Mouse (Mus musculus) brain, embryonic 14.5 days (tissue): Measurements from ENCODE around the gene Arhgef3.

Experiments
- CTCF ChIP-seq: fragments of 200-500 bp; IDR thresholded peaks from 2 replicates; pipeline ENCODE4 v1.5.1; 2012; ENCODE audit warnings: inconsistent platforms, mild to moderate bottlenecking, moderate library complexity, borderline replicate concordance; ENCODE audit not compliant: insufficient read depth, insufficient read length; ENCODE audit errors: extremely low read depth
- POLR2A ChIP-seq: fragments of 200-500 bp; IDR thresholded peaks from 2 replicates; pipeline ENCODE4 v1.6.1; 2012; ENCODE audit warnings: mild to moderate bottlenecking, inconsistent platforms, borderline replicate concordance; ENCODE audit not compliant: poor library complexity, insufficient read depth, insufficient read length, severe bottlenecking; ENCODE audit errors: extremely low read depth

DNA sequence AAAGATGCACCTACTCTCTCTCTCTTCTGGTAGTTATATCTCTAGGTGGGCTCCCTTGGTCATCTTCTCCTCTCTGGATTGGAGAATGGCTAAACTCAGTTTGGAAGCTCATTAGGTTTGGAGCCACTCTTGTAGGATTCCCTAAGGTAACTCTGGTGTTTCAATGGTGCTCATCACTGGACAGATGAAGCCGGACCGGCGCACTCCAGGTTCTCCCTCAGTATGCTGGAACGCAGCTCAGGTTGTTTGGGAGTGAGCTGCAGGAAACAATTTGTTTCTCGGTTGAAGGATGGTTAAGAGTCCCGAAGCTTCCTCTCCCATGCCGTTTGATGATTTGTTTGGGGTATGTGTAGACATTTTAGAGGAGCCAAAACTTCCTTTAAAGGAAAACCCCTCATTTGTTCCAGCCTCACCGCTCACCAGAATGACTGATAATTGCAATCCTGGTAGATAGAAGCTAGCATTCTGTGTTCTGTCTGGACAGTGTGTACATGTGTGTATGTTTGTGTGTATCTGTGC lies 124.0 kb downstream of the Arhgef3 start:
- TF ChIP-seq CTCF: no peak
- no peak for TF ChIP-seq POLR2A
